Mouse (Mus musculus) left cerebral cortex, adult 9 months (tissue): ENCODE results near the gene Rtn3.
A peak's percentile ranks its signal among the peaks of the same experiment; 100 is the strongest.
"Not testable (repeated sequence)": the region's sequence is repeated elsewhere in the genome, so short reads cannot be mapped to it uniquely, and the experiment has no call there.

Source experiments
- DNase-seq, 2 experiments: peaks; one replicate each; pipeline ENCODE4 v3.0.0; 2022; ENCODE audit warnings: low spot score in 2 of 2

Gene Rtn3

DNA sequence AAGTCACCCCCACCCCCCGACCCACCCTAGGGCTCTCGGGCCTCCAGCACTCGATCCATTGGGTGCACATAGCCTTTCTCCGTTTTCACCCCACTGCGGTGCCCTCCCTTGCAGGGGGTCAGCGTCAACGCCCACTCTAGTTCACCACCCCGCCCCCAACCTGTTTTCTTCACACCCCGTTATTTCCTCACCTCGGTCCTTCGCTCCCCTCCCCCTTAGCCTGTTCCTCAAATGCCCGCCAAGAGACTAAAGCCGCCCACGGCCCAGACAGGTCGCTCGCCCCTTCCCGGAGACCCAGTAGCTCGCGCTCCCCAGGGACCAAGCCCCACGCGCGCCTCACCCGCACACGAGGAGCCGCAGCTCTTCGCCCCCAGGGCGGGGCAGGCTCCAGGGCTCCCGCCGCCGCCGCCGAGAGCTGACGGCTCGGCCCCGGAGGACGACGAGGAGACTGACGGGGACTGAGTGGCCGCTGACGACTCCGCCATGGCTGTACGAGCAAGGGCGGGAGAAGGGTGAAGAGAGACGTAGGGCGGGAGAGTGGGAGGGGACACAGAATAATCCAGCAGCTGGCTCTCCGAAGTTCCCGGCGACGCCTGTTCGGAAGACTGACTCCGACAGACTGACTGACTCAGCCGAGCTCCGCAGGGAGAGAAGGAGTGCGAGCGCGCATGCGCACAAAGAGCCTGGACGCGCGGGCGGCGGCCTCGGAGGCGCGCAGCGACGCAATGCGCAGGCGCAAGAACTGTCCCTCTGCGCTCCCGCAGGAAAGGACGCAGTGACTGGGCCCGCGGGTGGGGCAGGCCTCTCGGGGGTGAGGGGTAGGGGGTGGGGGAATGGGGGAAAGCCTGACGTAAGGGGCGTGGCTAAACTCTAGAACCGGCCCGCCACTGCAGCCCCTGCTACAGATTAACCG lies at the start of gene Rtn3:
Gene Rtn3 (minus strand): TSS at position 683 of the 913 bp plus-strand sequence.
- peak; percentile 93 to 95 for DNase-seq

DNA sequence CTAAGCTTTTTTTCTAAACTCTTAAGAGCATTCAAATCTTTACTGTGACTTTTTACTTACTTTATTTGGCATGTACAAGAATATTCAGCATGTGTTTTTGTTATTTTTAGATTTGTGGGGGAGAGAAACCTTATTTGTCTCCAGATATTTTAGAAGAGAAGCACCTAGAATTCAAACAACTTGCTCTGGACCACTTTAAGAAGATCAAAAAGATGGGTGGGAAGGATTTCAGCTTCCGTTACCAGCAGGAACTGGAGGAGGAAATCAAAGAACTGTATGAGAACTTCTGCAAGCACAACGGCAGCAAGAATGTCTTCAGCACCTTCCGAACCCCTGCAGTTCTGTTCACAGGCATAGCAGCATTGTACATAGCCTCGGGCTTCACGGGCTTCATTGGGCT lies 48.8 kb upstream of the Rtn3 start:
- peak in 1 of 2 experiments; percentile 38 for DNase-seq

DNA sequence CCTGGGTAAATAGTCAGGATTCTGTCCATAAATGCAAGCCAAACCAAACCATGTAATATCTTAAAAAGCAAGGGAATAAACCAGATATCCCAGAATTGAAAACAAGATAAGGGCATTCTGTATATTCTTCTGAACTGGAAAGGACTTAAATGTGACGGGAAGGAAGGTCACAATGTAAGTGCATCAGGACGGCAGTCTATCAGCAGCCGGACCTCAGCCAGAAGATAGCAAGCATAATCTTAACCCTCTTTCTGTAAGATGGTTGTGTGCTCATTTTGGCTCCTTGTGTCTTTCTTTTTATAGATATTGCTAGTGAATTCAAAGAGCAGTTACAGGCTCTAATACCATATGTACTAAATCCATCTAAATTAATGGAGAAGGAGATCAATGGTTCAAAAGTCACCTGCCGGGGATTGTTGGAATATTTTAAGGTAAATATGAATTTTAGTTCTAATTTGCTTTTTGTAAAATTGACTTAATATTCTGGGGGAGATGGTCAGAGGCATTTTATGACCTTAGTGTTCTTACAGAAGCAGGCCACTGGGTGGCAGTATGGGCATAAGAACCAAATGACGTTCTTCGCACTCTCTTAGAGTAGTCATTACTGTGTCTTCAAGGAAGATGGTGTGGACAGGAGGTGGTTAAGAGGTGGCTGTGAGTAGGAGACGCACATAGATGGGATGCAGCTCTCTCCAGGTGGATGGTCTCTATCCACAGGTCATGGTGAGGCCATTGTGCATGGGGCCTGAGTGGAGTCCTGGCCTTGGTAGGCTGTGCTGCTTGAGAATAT lies 45.8 kb upstream of the Rtn3 start:
- peak in 1 of 2 experiments; percentile 72 for DNase-seq

- DNase-seq = no peak
Observed at GRCm38 (mm10) chr19:7524879-7525278, 41.8 kb upstream of the Rtn3 start.

GRCm38 (mm10) chr19:7523781-7524180 lies 40.7 kb upstream of the Rtn3 start:
- DNase-seq = no peak

DNA sequence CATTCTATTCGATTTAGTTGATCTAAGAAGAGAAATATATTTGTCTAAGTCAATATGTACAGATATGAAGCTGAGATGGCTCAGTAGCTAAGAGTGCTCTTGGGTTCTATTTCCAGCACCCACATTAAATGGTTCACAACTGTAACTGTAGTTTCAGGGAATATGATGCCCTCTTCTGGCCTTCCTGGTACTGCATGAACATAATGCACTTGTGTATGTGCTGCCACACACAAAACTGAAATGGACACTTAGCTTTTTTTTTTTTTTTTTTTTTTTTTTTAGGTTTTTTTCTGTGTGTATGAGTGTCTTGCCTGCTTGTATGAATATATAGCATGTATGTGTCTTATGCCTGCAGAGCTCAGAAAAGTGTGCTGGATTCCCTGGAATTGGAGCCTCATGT lies 40.2 kb upstream of the Rtn3 start:
- DNase-seq = no peak

DNA sequence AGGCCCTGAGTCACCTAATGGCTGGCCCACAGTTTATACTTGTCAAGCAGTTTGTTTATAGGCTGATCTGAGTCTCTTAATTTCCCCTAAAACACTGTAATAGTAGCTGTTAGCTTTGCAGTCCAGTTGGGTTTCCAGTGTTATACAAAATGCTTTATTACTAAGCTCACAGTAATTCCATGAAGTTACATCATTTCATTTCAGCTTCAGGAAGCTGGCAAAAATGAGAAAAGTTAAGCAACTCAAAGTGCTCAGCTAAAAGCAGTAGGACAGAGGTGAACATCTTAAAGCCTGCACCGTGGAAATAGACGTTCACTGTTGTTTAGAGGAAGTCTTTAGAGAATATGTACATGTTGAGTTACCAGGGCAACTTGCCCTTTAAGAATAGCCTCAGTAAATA lies 39.8 kb upstream of the Rtn3 start:
- DNase-seq = no peak

DNA sequence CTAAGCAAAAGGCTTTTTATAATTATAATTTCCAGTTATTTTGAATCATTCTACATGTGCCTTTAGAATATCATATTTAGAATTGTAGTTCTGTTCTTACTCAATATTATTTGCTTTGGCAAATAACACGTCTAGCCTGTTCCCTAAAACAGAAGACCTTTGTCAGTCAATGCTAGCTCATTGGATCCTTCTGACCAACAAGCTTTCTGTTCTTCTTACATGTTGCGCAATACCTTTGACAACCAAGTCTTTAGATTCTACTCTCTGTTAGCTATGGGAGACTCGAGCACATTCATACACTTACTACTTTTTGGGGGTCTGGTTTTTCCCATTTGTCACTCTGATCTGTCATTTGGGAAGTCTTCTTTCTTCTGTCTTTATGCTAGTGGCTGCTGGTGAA lies 38.5 kb upstream of the Rtn3 start:
- DNase-seq = no peak

- no peak for DNase-seq
Observed at GRCm38 (mm10) chr19:7516437-7516836, 33.4 kb upstream of the Rtn3 start.

GRCm38 (mm10) chr19:7508026-7508425 lies 24.9 kb upstream of the Rtn3 start:
- no peak for DNase-seq

GRCm38 (mm10) chr19:7506321-7506720 lies 23.2 kb upstream of the Rtn3 start:
- DNase-seq = no peak

GRCm38 (mm10) chr19:7502432-7502831 lies 19.4 kb upstream of the Rtn3 start:
- DNase-seq = no peak

GRCm38 (mm10) chr19:7500701-7501100 lies 17.6 kb upstream of the Rtn3 start:
- DNase-seq = no peak

DNA sequence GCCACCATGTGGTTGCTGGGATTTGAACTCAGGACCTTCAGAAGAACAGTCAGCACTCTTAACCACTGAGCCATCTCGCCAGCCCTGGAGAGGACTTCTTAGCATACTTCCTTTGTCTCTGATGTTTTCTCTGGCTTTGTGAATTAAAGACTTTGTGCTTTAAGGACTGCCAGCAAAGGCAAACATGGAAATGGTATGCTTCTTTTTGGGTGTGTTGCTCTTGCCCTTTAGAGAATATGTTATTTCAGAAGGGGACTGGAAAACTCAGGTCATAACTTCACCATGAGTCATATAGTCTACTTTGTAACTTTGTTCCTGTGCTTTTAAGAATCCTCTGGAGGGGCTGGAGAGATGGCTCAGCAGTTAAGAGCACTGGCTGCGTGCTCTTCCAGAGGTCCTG lies 15.7 kb upstream of the Rtn3 start:
- DNase-seq = no peak

DNA sequence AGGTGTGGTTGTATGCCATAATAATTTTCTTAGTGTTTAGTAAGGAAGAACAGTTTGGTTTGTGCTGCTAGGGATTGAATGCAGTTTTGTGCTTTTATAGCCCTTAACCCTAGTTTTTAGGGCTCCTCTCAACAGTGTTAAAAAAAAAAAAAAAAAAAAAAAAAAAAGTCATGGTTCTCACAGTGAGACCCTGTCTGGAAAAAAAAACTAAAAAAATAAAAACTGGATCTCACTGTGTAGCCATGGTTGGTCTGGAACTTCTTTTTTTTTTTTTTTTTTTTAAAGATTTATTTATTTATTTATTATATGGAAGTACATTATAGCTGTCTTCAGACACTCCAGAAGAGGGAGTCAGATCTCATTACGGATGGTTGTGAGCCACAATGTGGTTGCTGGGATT lies 13.0 kb upstream of the Rtn3 start:
- DNase-seq = not testable (repeated sequence)

- no peak for DNase-seq
Observed at GRCm38 (mm10) chr19:7495221-7496038, 12.3 kb upstream of the Rtn3 start.

DNA sequence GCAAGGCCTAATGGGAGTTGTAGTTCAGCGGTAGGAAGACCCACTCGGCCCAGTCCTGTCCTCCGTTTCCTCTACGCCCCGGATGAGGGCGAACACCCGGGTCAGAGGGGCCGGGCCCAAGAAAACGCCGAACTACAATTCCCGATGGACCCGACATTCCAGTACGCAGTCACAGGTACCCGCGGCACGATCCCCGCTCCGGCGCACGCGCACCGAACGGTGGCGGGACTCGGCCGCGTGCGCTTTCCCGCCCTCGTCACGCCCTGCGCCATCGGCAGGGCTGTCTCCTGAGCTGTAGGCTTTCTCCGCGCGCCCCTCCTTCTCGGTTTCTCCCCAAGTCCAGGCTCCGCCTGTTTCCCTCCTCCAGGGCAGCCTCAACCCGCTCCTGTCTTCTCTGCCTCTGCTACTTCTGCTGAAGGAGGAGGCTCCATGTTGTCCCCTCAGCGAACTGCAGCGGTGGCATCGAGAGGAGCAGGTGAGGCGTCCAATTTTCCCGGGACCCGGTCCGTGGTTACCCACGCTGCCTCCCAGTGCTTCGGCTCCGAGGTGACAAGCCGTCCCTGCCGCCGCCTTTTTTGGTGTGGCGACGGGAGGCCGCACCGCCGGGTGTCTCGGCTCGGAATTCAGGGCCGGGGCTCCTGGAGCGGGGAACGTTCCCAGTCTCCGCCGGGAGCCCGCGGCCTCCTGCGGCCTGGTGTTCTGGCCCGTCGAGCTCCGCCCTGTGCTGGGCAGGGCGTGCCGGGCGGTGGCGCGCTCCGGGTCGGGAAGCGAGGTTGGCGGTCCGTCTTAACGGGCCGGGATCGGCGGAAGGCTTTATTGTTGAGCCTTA lies 11.3 kb upstream of the Rtn3 start:
- DNase-seq = peak; percentile 97 to 98

- DNase-seq = no peak
Observed at GRCm38 (mm10) chr19:7493352-7494186, 10.5 kb upstream of the Rtn3 start, which contains the start of gene Atl3. Gene Atl3, plus strand, starts transcription at chr19:7494040.

DNA sequence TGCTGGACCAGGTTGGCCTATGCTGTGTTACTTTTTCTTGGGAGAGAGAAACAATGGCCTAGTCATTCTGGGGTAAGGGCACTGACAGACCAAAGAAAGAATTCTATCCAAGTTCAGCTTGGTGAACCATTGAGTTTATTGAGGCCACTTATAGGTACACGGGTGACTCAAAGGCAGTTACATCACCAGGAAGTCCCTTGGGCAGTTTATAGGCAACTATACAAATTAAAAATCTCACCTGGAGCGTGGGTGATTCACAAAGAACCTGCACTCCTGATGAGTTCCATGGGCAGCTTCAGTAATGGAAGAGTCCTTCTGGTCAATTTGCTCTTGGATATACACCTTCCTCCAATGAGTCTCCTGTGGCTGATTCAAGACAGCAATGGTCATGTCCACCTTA lies 9.6 kb upstream of the Rtn3 start:
- no peak for DNase-seq

GRCm38 (mm10) chr19:7491960-7492359 lies 8.9 kb upstream of the Rtn3 start:
- DNase-seq = no peak
